Mouse (Mus musculus): ENCODE results near the gene Gm10477.
"Not testable (repeated sequence)": the region's sequence is repeated elsewhere in the genome, so short reads cannot be mapped to it uniquely, and the experiment has no call there.

Gene Gm10477

GRCm38 (mm10) chrX:56524442-56524841, at the start of gene Gm10477:
Gene Gm10477, plus strand, starts transcription at chrX:56524742.
- not testable (repeated sequence) for DNase-seq (ENCODE audit: low spot score in 2 of 2)

- no peak for DNase-seq (ENCODE audit: low spot score in 2 of 2)
Observed at GRCm38 (mm10) chrX:56477553-56477952, 47.0 kb upstream of the Gm10477 start.

- no peak for DNase-seq (ENCODE audit: low spot score in 2 of 2)
Observed at GRCm38 (mm10) chrX:56481906-56482305, 42.6 kb upstream of the Gm10477 start.

- peak; percentile 36 to 67 for DNase-seq (ENCODE audit: low spot score in 2 of 2)
Observed at GRCm38 (mm10) chrX:56489758-56490157, 34.8 kb upstream of the Gm10477 start.

- no peak for DNase-seq (ENCODE audit: low spot score in 2 of 2)
Observed at GRCm38 (mm10) chrX:56497241-56497640, 27.3 kb upstream of the Gm10477 start.

GRCm38 (mm10) chrX:56531266-56531665, 6.7 kb downstream of the Gm10477 start:
- DNase-seq (ENCODE audit: low spot score in 2 of 2), result peak; percentile 47 to 54

GRCm38 (mm10) chrX:56537162-56537561, 12.6 kb downstream of the Gm10477 start:
- peak; percentile 4 to 8 for DNase-seq (ENCODE audit: low spot score in 2 of 2)

GRCm38 (mm10) chrX:56549506-56549905, 25.0 kb downstream of the Gm10477 start, which contains the start of gene Gm648:
Gene Gm648, minus strand, starts transcription at chrX:56549606.
- no peak for DNase-seq (ENCODE audit: low spot score in 2 of 2)

GRCm38 (mm10) chrX:56553584-56553983, 29.0 kb downstream of the Gm10477 start:
- DNase-seq (ENCODE audit: low spot score in 2 of 2), result no peak

- DNase-seq (ENCODE audit: low spot score in 2 of 2), result no peak
Observed at GRCm38 (mm10) chrX:56572465-56572864, 47.9 kb downstream of the Gm10477 start.

Data from frontal cortex, postnatal 25 days (tissue).